Mouse (Mus musculus): ENCODE measurements around the gene Lsm10. TPM values are rescaled to one million over a fixed set of nuclear protein-coding genes. Genes with fewer than 3 reads are reported as not detected.

Gene Lsm10
- polyA plus RNA-seq, 1 experiment from 2014 or later, result 23.3 TPM

GRCm38 (mm10) chr4:126067401-126068077, 28.9 kb upstream of the Lsm10 start:
- Histone ChIP-seq H3K4me3 (ENCODE audit: low read depth, low read length) (no peak overlapping the region), H3K9ac (ENCODE audit: low read depth, low read length) (no peak overlapping the region), H3K36me3 (ENCODE audit: control insufficient read depth, insufficient read depth) (no peaks in the 10 kb centered on the region), H3K4me1 (ENCODE audit: control insufficient read depth, low read depth, low read length) (no peaks in the 10 kb centered on the region), H3K4me2 (ENCODE audit: low read depth, low read length) (no peak overlapping the region), H3K27me3 (ENCODE audit: control insufficient read depth, insufficient read depth, low read depth, low read length) (no peaks in the 10 kb centered on the region), H3K27ac (ENCODE audit: low read length) (no peak overlapping the region), H3K9me3 (replicated peaks; ENCODE audit: control insufficient read depth, low read length) (no peaks in the 10 kb centered on the region)
- no peak for ATAC-seq (ENCODE audit: low read depth)
- 51% methylated on average over 15 of the region's 15 CpGs for WGBS (ENCODE audit: insufficient replicate concordance)

- Histone ChIP-seq H3K9me3 (replicated peaks; ENCODE audit: control insufficient read depth, low read length) (no peaks in the 10 kb centered on the region), H3K27me3 (ENCODE audit: control insufficient read depth, insufficient read depth, low read depth, low read length) (no peaks in the 10 kb centered on the region), H3K4me1 (ENCODE audit: control insufficient read depth, low read depth, low read length) (no peaks in the 10 kb centered on the region), H3K4me2 (ENCODE audit: low read depth, low read length) (no peak overlapping the region), H3K27ac (ENCODE audit: low read length) (no peak overlapping the region), H3K36me3 (ENCODE audit: control insufficient read depth, insufficient read depth) (no peaks in the 10 kb centered on the region), H3K4me3 (ENCODE audit: low read depth, low read length) (no peak overlapping the region), H3K9ac (ENCODE audit: low read depth, low read length) (no peak overlapping the region)
- ATAC-seq (ENCODE audit: low read depth), result no peak
- WGBS (ENCODE audit: insufficient replicate concordance), result 49% methylated on average over 6 of the region's 6 CpGs
Observed at GRCm38 (mm10) chr4:126068842-126069241, 27.6 kb upstream of the Lsm10 start.

- Histone ChIP-seq H3K4me1 (ENCODE audit: control insufficient read depth, low read depth, low read length) (no peaks in the 10 kb centered on the region), H3K9ac (ENCODE audit: low read depth, low read length) (no peak overlapping the region), H3K27me3 (ENCODE audit: control insufficient read depth, insufficient read depth, low read depth, low read length) (no peaks in the 10 kb centered on the region), H3K4me2 (ENCODE audit: low read depth, low read length) (no peak overlapping the region), H3K36me3 (ENCODE audit: control insufficient read depth, insufficient read depth) (no peaks in the 10 kb centered on the region), H3K9me3 (replicated peaks; ENCODE audit: control insufficient read depth, low read length) (no peaks in the 10 kb centered on the region), H3K27ac (ENCODE audit: low read length) (no peak overlapping the region), H3K4me3 (ENCODE audit: low read depth, low read length) (no peak overlapping the region)
- ATAC-seq (ENCODE audit: low read depth), result no peak
- 56% methylated on average over 6 of the region's 6 CpGs for WGBS (ENCODE audit: insufficient replicate concordance)
Observed at GRCm38 (mm10) chr4:126077833-126078232, 18.6 kb upstream of the Lsm10 start.

- Histone ChIP-seq H3K9me3 (replicated peaks; ENCODE audit: control insufficient read depth, low read length) (no peaks in the 10 kb centered on the region), H3K9ac (ENCODE audit: low read depth, low read length) (no peak overlapping the region), H3K4me2 (ENCODE audit: low read depth, low read length) (no peak overlapping the region), H3K36me3 (ENCODE audit: control insufficient read depth, insufficient read depth) (no peaks in the 10 kb centered on the region), H3K4me1 (ENCODE audit: control insufficient read depth, low read depth, low read length) (no peaks in the 10 kb centered on the region), H3K4me3 (ENCODE audit: low read depth, low read length) (no peak overlapping the region), H3K27ac (ENCODE audit: low read length) (no peak overlapping the region), H3K27me3 (ENCODE audit: control insufficient read depth, insufficient read depth, low read depth, low read length) (no peaks in the 10 kb centered on the region)
- WGBS (ENCODE audit: insufficient replicate concordance), result 55% methylated on average over 4 of the region's 4 CpGs
- ATAC-seq (ENCODE audit: low read depth), result no peak
Observed at GRCm38 (mm10) chr4:126079266-126079665, 17.2 kb upstream of the Lsm10 start.

- ATAC-seq (ENCODE audit: low read depth), result no peak
- H3K9ac ChIP-seq (ENCODE audit: low read depth, low read length), result no peak overlapping the region
- H3K4me3 ChIP-seq (ENCODE audit: low read depth, low read length), result no peak overlapping the region
- H3K36me3 ChIP-seq (ENCODE audit: control insufficient read depth, insufficient read depth), result no peaks in the 10 kb centered on the region
- no peak overlapping the region for H3K4me2 ChIP-seq (ENCODE audit: low read depth, low read length)
- 75% methylated on average over 1 of the region's 1 CpGs for WGBS (ENCODE audit: insufficient replicate concordance)
- no peaks in the 10 kb centered on the region for H3K27me3 ChIP-seq (ENCODE audit: control insufficient read depth, insufficient read depth, low read depth, low read length)
- no peaks in the 10 kb centered on the region for H3K4me1 ChIP-seq (ENCODE audit: control insufficient read depth, low read depth, low read length)
- H3K27ac ChIP-seq (ENCODE audit: low read length), result no peak overlapping the region
- H3K9me3 ChIP-seq (replicated peaks; ENCODE audit: control insufficient read depth, low read length), result no peaks in the 10 kb centered on the region
Observed at GRCm38 (mm10) chr4:126081601-126082000, 14.8 kb upstream of the Lsm10 start.

GRCm38 (mm10) chr4:126083021-126083420, 13.4 kb upstream of the Lsm10 start:
- ATAC-seq (ENCODE audit: low read depth), result no peak
- Histone ChIP-seq H3K4me2 (ENCODE audit: low read depth, low read length) (no peak overlapping the region), H3K4me1 (ENCODE audit: control insufficient read depth, low read depth, low read length) (no peaks in the 10 kb centered on the region), H3K4me3 (ENCODE audit: low read depth, low read length) (no peak overlapping the region), H3K36me3 (ENCODE audit: control insufficient read depth, insufficient read depth) (no peaks in the 10 kb centered on the region), H3K27me3 (ENCODE audit: control insufficient read depth, insufficient read depth, low read depth, low read length) (no peaks in the 10 kb centered on the region), H3K9me3 (replicated peaks; ENCODE audit: control insufficient read depth, low read length) (no peaks in the 10 kb centered on the region), H3K9ac (ENCODE audit: low read depth, low read length) (no peak overlapping the region), H3K27ac (ENCODE audit: low read length) (no peak overlapping the region)
- 31% methylated on average over 9 of the region's 9 CpGs for WGBS (ENCODE audit: insufficient replicate concordance)

GRCm38 (mm10) chr4:126084382-126084781, 12.0 kb upstream of the Lsm10 start:
- Histone ChIP-seq H3K27me3 (ENCODE audit: control insufficient read depth, insufficient read depth, low read depth, low read length) (no peaks in the 10 kb centered on the region), H3K4me1 (ENCODE audit: control insufficient read depth, low read depth, low read length) (no peaks in the 10 kb centered on the region), H3K9me3 (replicated peaks; ENCODE audit: control insufficient read depth, low read length) (no peaks in the 10 kb centered on the region), H3K9ac (ENCODE audit: low read depth, low read length) (no peak overlapping the region), H3K4me2 (ENCODE audit: low read depth, low read length) (no peak overlapping the region), H3K27ac (ENCODE audit: low read length) (no peak overlapping the region), H3K36me3 (ENCODE audit: control insufficient read depth, insufficient read depth) (no peaks in the 10 kb centered on the region), H3K4me3 (ENCODE audit: low read depth, low read length) (no peak overlapping the region)
- ATAC-seq (ENCODE audit: low read depth), result no peak
- WGBS (ENCODE audit: insufficient replicate concordance), result 64% methylated on average over 8 of the region's 8 CpGs

- WGBS (ENCODE audit: insufficient replicate concordance), result 22% methylated on average over 7 of the region's 7 CpGs
- ATAC-seq (ENCODE audit: low read depth), result peak; percentile 84
- no peaks in the 10 kb centered on the region for H3K27me3 ChIP-seq (ENCODE audit: control insufficient read depth, insufficient read depth, low read depth, low read length)
Observed at GRCm38 (mm10) chr4:126085996-126086576, 10.3 kb upstream of the Lsm10 start.

GRCm38 (mm10) chr4:126090101-126090847, 6.1 kb upstream of the Lsm10 start:
- Histone ChIP-seq H3K4me2 (ENCODE audit: low read depth, low read length) (no peak overlapping the region), H3K27ac (ENCODE audit: low read length) (no peak overlapping the region), H3K9ac (ENCODE audit: low read depth, low read length) (no peak overlapping the region), H3K9me3 (replicated peaks; ENCODE audit: control insufficient read depth, low read length) (no peaks in the 10 kb centered on the region), H3K36me3 (ENCODE audit: control insufficient read depth, insufficient read depth) (no peaks in the 10 kb centered on the region), H3K27me3 (ENCODE audit: control insufficient read depth, insufficient read depth, low read depth, low read length) (no peaks in the 10 kb centered on the region), H3K4me1 (ENCODE audit: control insufficient read depth, low read depth, low read length) (peaks cover 4% of the 10 kb centered on the region), H3K4me3 (ENCODE audit: low read depth, low read length) (no peak overlapping the region)
- WGBS (ENCODE audit: insufficient replicate concordance), result 33% methylated on average over 7 of the region's 7 CpGs
- ATAC-seq (ENCODE audit: low read depth), result peak; percentile 50

More at GRCm38 (mm10) chr4:126085996-126086576, 10.3 kb upstream of the Lsm10 start:
- peaks cover 4% of the 10 kb centered on the region for H3K4me1 ChIP-seq (ENCODE audit: control insufficient read depth, low read depth, low read length)
- H3K4me2 ChIP-seq (ENCODE audit: low read depth, low read length), result no peak overlapping the region
- no peak overlapping the region for H3K4me3 ChIP-seq (ENCODE audit: low read depth, low read length)
- H3K27ac ChIP-seq (ENCODE audit: low read length), result no peak overlapping the region
- no peaks in the 10 kb centered on the region for H3K9me3 ChIP-seq (replicated peaks; ENCODE audit: control insufficient read depth, low read length)
- no peaks in the 10 kb centered on the region for H3K36me3 ChIP-seq (ENCODE audit: control insufficient read depth, insufficient read depth)
- H3K9ac ChIP-seq (ENCODE audit: low read depth, low read length), result no peak overlapping the region

All from liver, embryonic 16.5 days (tissue).